Mouse (Mus musculus): ENCODE data around the gene Jph3. TPM values are rescaled to one million over a fixed set of nuclear protein-coding genes. Genes with fewer than 3 reads are reported as not detected.

Gene Jph3
- polyA plus RNA-seq, 1 experiment from 2014 or later = 0.11 TPM

- Histone ChIP-seq H3K36me3 (replicated peaks; ENCODE audit: insufficient read depth, low read length) (no peaks in the 10 kb centered on the region), H3K4me2 (ENCODE audit: low read depth, low read length) (no peak overlapping the region), H3K9ac (replicated peaks) (no peak overlapping the region), H3K4me1 (ENCODE audit: insufficient read depth) (no peaks in the 10 kb centered on the region), H3K27ac (ENCODE audit: low read depth) (no peak overlapping the region), H3K9me3 (ENCODE audit: low read length) (no peaks in the 10 kb centered on the region), H3K4me3 (ENCODE audit: low read depth, low read length) (no peak overlapping the region), H3K27me3 (ENCODE audit: insufficient read depth, low read length) (peaks cover 44% of the 10 kb centered on the region)
- 11% methylated on average over 26 of the region's 26 CpGs for WGBS (ENCODE audit: insufficient replicate concordance)
- ATAC-seq (no peak), DNase-seq (no peak)
- no peak for TF ChIP-seq EP300 (IDR thresholded peaks at IDR 0.05; ENCODE audit: low read depth)
- TF ChIP-seq CTCF (IDR thresholded peaks at IDR 0.05; ENCODE audit: low read depth) = no peak
These were observed 2.3 kb downstream of the Jph3 start for GRCm38 (mm10) chr8:121731471-121732333.

DNA sequence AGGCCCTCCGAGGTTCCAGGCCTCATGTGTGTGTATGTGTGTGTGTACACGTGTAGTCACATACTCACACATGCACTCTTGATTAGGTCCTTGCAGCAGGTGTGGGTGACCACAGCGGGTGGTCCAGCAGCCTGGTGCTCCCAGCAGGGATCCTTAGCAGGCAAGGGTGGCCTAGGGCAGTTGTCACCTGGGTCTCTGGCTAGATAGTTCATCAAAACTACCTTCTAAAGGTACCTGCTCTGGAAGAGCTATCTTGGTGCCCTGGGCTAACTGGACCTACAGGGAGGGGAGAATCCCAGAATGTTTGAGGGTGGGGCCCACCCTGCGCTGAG, 2.9 kb downstream of the Jph3 start:
- no peaks in the 10 kb centered on the region for H3K4me1 ChIP-seq (ENCODE audit: insufficient read depth)
- H3K4me2 ChIP-seq (ENCODE audit: low read depth, low read length) = no peak overlapping the region
- 55% methylated on average over 4 of the region's 4 CpGs for WGBS (ENCODE audit: insufficient replicate concordance)
- H3K4me3 ChIP-seq (ENCODE audit: low read depth, low read length) = no peak overlapping the region
- peaks cover 44% of the 10 kb centered on the region for H3K27me3 ChIP-seq (ENCODE audit: insufficient read depth, low read length)
- no peaks in the 10 kb centered on the region for H3K9me3 ChIP-seq (ENCODE audit: low read length)
- no peak overlapping the region for H3K27ac ChIP-seq (ENCODE audit: low read depth)
- no peak for ATAC-seq
- no peak for DNase-seq
- H3K36me3 ChIP-seq (replicated peaks; ENCODE audit: insufficient read depth, low read length) = no peaks in the 10 kb centered on the region
- no peak for TF ChIP-seq EP300 (IDR thresholded peaks at IDR 0.05; ENCODE audit: low read depth)
- TF ChIP-seq CTCF (IDR thresholded peaks at IDR 0.05; ENCODE audit: low read depth) = no peak
- no peak overlapping the region for H3K9ac ChIP-seq (replicated peaks)

DNA sequence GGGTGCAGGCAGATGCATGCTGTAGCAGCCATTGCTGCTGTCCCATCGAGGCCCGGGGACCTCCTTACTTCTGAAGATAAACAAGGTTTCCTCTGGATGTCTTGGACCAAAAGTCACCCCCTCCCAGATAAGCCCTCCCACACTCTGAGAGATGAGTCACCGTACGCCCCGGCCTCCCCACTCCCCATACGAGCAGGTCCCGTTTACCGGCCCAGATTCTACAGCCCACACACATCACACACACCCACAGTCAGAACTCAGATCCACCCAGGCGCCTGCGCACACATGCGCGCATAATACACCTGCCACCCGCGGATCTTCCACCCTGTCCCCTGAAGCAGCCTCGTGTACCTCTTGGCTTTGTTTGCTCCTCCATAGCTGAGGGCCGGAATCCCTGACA, 4.8 kb downstream of the Jph3 start:
- no peak overlapping the region for H3K4me3 ChIP-seq (ENCODE audit: low read depth, low read length)
- H3K4me1 ChIP-seq (ENCODE audit: insufficient read depth) = no peaks in the 10 kb centered on the region
- WGBS (ENCODE audit: insufficient replicate concordance) = 79% methylated on average over 16 of the region's 16 CpGs
- no peak overlapping the region for H3K27ac ChIP-seq (ENCODE audit: low read depth)
- peaks cover 32% of the 10 kb centered on the region for H3K27me3 ChIP-seq (ENCODE audit: insufficient read depth, low read length)
- H3K4me2 ChIP-seq (ENCODE audit: low read depth, low read length) = no peak overlapping the region
- DNase-seq (no peak), ATAC-seq (no peak)
- no peaks in the 10 kb centered on the region for H3K36me3 ChIP-seq (replicated peaks; ENCODE audit: insufficient read depth, low read length)
- H3K9ac ChIP-seq (replicated peaks) = no peak overlapping the region
- TF ChIP-seq CTCF (IDR thresholded peaks at IDR 0.05; ENCODE audit: low read depth) (no peak), EP300 (IDR thresholded peaks at IDR 0.05; ENCODE audit: low read depth) (no peak)
- no peaks in the 10 kb centered on the region for H3K9me3 ChIP-seq (ENCODE audit: low read length)

DNA sequence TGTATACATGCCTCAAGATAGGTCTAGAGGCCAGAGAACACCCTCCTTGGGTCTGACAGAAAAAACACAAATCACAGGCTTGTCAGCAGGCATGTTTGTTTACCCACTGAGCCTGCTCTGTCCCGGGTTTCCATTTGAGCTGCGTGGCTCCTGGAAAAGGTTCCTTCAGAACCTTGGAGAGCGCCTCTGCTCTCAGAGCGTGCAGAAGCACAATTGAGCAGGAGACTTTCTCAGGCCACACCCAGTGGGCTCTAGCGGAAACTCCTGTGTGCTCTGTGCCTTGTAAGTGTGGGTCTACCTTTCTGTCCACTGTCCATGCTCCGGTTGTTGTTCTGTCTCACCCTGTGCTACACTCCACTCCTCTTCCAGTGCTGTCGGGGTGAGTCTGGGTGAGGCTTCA, 6.8 kb downstream of the Jph3 start:
- ATAC-seq (no peak), DNase-seq (peak; percentile 55)
- H3K27ac ChIP-seq (ENCODE audit: low read depth) = no peak overlapping the region
- H3K27me3 ChIP-seq (ENCODE audit: insufficient read depth, low read length) = peaks cover 14% of the 10 kb centered on the region
- H3K9ac ChIP-seq (replicated peaks) = no peak overlapping the region
- no peaks in the 10 kb centered on the region for H3K9me3 ChIP-seq (ENCODE audit: low read length)
- no peaks in the 10 kb centered on the region for H3K36me3 ChIP-seq (replicated peaks; ENCODE audit: insufficient read depth, low read length)
- H3K4me2 ChIP-seq (ENCODE audit: low read depth, low read length) = no peak overlapping the region
- 11% methylated on average over 7 of the region's 7 CpGs for WGBS (ENCODE audit: insufficient replicate concordance)
- H3K4me3 ChIP-seq (ENCODE audit: low read depth, low read length) = no peak overlapping the region
- no peaks in the 10 kb centered on the region for H3K4me1 ChIP-seq (ENCODE audit: insufficient read depth)
- TF ChIP-seq EP300 (IDR thresholded peaks at IDR 0.05; ENCODE audit: low read depth) (no peak), CTCF (IDR thresholded peaks at IDR 0.05; ENCODE audit: low read depth) (no peak)

DNA sequence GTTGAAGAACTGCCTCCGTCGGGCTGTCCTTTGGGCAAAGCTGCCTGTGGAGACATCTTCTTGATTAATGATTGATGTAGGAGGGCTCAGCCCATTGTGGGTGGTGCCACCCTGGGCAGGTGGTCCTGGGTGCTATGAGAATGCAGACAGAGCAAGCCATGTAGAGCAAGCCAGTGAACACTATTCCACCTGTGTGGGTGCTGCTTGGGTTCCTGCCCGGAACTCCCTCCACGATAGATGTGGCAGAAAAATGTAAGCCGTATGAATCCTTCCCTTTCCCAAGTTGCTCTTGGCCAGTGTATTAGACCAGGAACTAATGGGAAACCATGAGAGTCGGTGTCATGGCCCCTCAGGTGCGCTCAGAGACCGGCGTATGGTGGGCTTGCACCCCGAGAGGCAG, 11.3 kb downstream of the Jph3 start:
- DNase-seq (no peak), ATAC-seq (no peak)
- Histone ChIP-seq H3K36me3 (replicated peaks; ENCODE audit: insufficient read depth, low read length) (no peaks in the 10 kb centered on the region), H3K27ac (ENCODE audit: low read depth) (no peak overlapping the region), H3K27me3 (ENCODE audit: insufficient read depth, low read length) (no peaks in the 10 kb centered on the region), H3K9ac (replicated peaks) (no peak overlapping the region), H3K4me2 (ENCODE audit: low read depth, low read length) (no peak overlapping the region), H3K4me1 (ENCODE audit: insufficient read depth) (no peaks in the 10 kb centered on the region), H3K4me3 (ENCODE audit: low read depth, low read length) (no peak overlapping the region), H3K9me3 (ENCODE audit: low read length) (no peaks in the 10 kb centered on the region)
- TF ChIP-seq CTCF (IDR thresholded peaks at IDR 0.05; ENCODE audit: low read depth) (no peak), EP300 (IDR thresholded peaks at IDR 0.05; ENCODE audit: low read depth) (no peak)
- 79% methylated on average over 10 of the region's 10 CpGs for WGBS (ENCODE audit: insufficient replicate concordance)

DNA sequence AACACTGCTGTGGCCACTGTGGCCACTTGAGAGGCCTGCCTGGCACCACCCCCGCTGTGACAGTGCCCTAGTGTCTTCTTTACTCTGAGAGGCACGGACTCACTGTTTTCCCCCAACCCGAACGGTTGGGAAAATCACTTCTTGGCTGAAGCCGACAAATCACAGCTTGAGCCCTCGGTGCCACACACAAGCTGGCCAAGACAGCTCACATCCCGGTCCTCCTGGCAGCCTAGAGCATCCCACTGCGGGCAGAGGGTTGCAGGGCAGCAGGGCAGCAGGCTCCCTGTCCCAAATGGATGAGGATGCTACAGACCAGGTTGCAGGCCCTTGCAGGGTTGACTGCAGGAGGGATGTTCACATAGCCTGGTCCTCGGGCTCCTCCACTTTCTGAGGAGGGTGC, 20.1 kb downstream of the Jph3 start:
- TF ChIP-seq EP300 (IDR thresholded peaks at IDR 0.05; ENCODE audit: low read depth) (no peak), CTCF (IDR thresholded peaks at IDR 0.05; ENCODE audit: low read depth) (no peak)
- no peaks in the 10 kb centered on the region for H3K27me3 ChIP-seq (ENCODE audit: insufficient read depth, low read length)
- ATAC-seq = no peak
- no peaks in the 10 kb centered on the region for H3K4me1 ChIP-seq (ENCODE audit: insufficient read depth)
- no peaks in the 10 kb centered on the region for H3K9me3 ChIP-seq (ENCODE audit: low read length)
- 75% methylated on average over 9 of the region's 9 CpGs for WGBS (ENCODE audit: insufficient replicate concordance)
- H3K9ac ChIP-seq (replicated peaks) = no peak overlapping the region
- no peak for DNase-seq
- H3K36me3 ChIP-seq (replicated peaks; ENCODE audit: insufficient read depth, low read length) = no peaks in the 10 kb centered on the region
- no peak overlapping the region for H3K4me2 ChIP-seq (ENCODE audit: low read depth, low read length)
- H3K27ac ChIP-seq (ENCODE audit: low read depth) = no peak overlapping the region
- H3K4me3 ChIP-seq (ENCODE audit: low read depth, low read length) = no peak overlapping the region

Measured in liver, postnatal 0 days (tissue).